In genomic region chr6:49586553-49586952, GRCm38 (mm10) we compare ENCODE assay signal across 17 mouse cellular contexts.
"Had no signal": no experiment of that assay in that cellular context is flagged by ENCODE, and none has a peak within 500 bp of the region (broad histone marks: within the 10 kb centered on the region; RNA-seq: fewer than 3 reads in every experiment).

No protein-coding gene starts in this region.

- H3K27ac ChIP-seq: kidney, postnatal 0 days; limb, embryonic 12.5 days; liver, embryonic 13.5 days; lung, embryonic 15.5 days; macrophage; midbrain, embryonic 12.5 days; neural tube, embryonic 15.5 days; stomach, postnatal 0 days had no signal

- ATAC-seq: liver, postnatal 0 days; midbrain, embryonic 16.5 days had no signal

- H3K4me3 ChIP-seq: limb, embryonic 12.5 days; liver, embryonic 13.5 days; lung, embryonic 15.5 days; midbrain, embryonic 12.5 days; neural tube, embryonic 15.5 days had no signal

- DNase-seq: kidney, postnatal 36 days; layer of hippocampus, adult 9-11 months; layer of hippocampus, postnatal 36 days; liver; liver, embryonic 13.5 days; liver, postnatal 0 days; lung, postnatal 14 days; right cerebral cortex, adult 18-20 months; right cerebral cortex, postnatal 25 days had no signal
